Mouse (Mus musculus): ENCODE data around the gene Plac8.

Gene Plac8

GRCm38 (mm10) chr5:100572069-100572468, at the start of gene Plac8:
Plac8 (minus strand) TSS chr5:100572245.
- no peak for DNase-seq

- no peak for DNase-seq
Observed at GRCm38 (mm10) chr5:100620952-100621351, 48.9 kb upstream of the Plac8 start.

- no peak for DNase-seq
Observed at GRCm38 (mm10) chr5:100619586-100620275, 47.7 kb upstream of the Plac8 start.

GRCm38 (mm10) chr5:100613896-100614768, 42.1 kb upstream of the Plac8 start:
- DNase-seq: no peak

- no peak for DNase-seq
Observed at GRCm38 (mm10) chr5:100607868-100608267, 35.8 kb upstream of the Plac8 start.

- DNase-seq: no peak
Observed at GRCm38 (mm10) chr5:100607090-100607762, 35.2 kb upstream of the Plac8 start.

- peak in 1 of 2 experiments; percentile 49 for DNase-seq
Observed at GRCm38 (mm10) chr5:100605828-100606229, 33.8 kb upstream of the Plac8 start.

GRCm38 (mm10) chr5:100604061-100604460, 32.0 kb upstream of the Plac8 start:
- no peak for DNase-seq

GRCm38 (mm10) chr5:100601864-100602263, 29.8 kb upstream of the Plac8 start:
- DNase-seq: no peak

GRCm38 (mm10) chr5:100598961-100599463, 27.0 kb upstream of the Plac8 start:
- no peak for DNase-seq

GRCm38 (mm10) chr5:100597886-100598485, 25.9 kb upstream of the Plac8 start:
- DNase-seq: peak; percentile 34 to 35

- no peak for DNase-seq
Observed at GRCm38 (mm10) chr5:100595999-100596398, 24.0 kb upstream of the Plac8 start.

GRCm38 (mm10) chr5:100594803-100595467, 22.9 kb upstream of the Plac8 start:
- no peak for DNase-seq

GRCm38 (mm10) chr5:100590505-100590904, 18.5 kb upstream of the Plac8 start:
- no peak for DNase-seq

- DNase-seq: peak in 1 of 2 experiments; percentile 45
Observed at GRCm38 (mm10) chr5:100587626-100588025, 15.6 kb upstream of the Plac8 start.

- DNase-seq: no peak
Observed at GRCm38 (mm10) chr5:100587136-100587535, 15.1 kb upstream of the Plac8 start.

GRCm38 (mm10) chr5:100585657-100586056, 13.6 kb upstream of the Plac8 start:
- DNase-seq: no peak

GRCm38 (mm10) chr5:100585206-100585644, 13.2 kb upstream of the Plac8 start:
- DNase-seq: no peak

- DNase-seq: no peak
Observed at GRCm38 (mm10) chr5:100583066-100583465, 11.0 kb upstream of the Plac8 start.

GRCm38 (mm10) chr5:100582435-100582826, 10.4 kb upstream of the Plac8 start:
- DNase-seq: no peak

- no peak for DNase-seq
Observed at GRCm38 (mm10) chr5:100581622-100582434, 9.8 kb upstream of the Plac8 start.

Measured in lung, adult 18-20 months (tissue).